Mouse (Mus musculus) heart, embryonic 11.5 days (tissue): Measurements from ENCODE around the gene Smarca4. TPM values are rescaled to one million over a fixed set of nuclear protein-coding genes. Genes with fewer than 3 reads are reported as not detected.

ENCODE experiments used
- ATAC-seq: fragments of 200-750 bp; cut with Nextera tagmentation; replicated peaks from 2 replicates; pipeline ENCODE4 v1.8.0; 2017; ENCODE audit warnings: moderate library complexity; ENCODE audit not compliant: insufficient number of reproducible peaks, low FRiP score, low TSS enrichment
- H3K27ac ChIP-seq: fragments of 300-500 bp; sonication (generic); 2 replicates; pipeline ENCODE4 v1.5.1; 2014; ENCODE audit warnings: mild to moderate bottlenecking, low read depth, low read length
- H3K27me3 ChIP-seq: fragments of 300-500 bp; sonication (generic); 2 replicates; pipeline ENCODE4 v1.6.1; 2014; ENCODE audit warnings: mild to moderate bottlenecking, low read length, mixed read lengths; ENCODE audit not compliant: control insufficient read depth, insufficient read depth
- H3K36me3 ChIP-seq: fragments of 300-500 bp; sonication (generic); 2 replicates; pipeline ENCODE4 v1.6.1; 2014; ENCODE audit warnings: mild to moderate bottlenecking, low read length, moderate library complexity, mixed read lengths; ENCODE audit not compliant: control insufficient read depth, insufficient read depth
- H3K4me1 ChIP-seq: fragments of 300-500 bp; sonication (generic); 2 replicates; pipeline ENCODE4 v1.6.1; 2014; ENCODE audit warnings: low read length; ENCODE audit not compliant: control insufficient read depth, insufficient read depth
- H3K4me2 ChIP-seq: fragments of 300-500 bp; sonication (generic); 2 replicates; pipeline ENCODE4 v1.6.1; 2014; ENCODE audit warnings: mild to moderate bottlenecking, moderate library complexity
- H3K4me3 ChIP-seq: fragments of 300-500 bp; sonication (generic); 2 replicates; pipeline ENCODE4 v1.5.1; 2014; ENCODE audit warnings: low read depth, low read length
- H3K9ac ChIP-seq: fragments of 300-500 bp; sonication (generic); 2 replicates; pipeline ENCODE4 v1.6.1; 2014; ENCODE audit warnings: mild to moderate bottlenecking, low read depth, low read length, moderate library complexity
- H3K9me3 ChIP-seq: fragments of 300-500 bp; sonication (generic); replicated peaks from 2 replicates; pipeline ENCODE4 v1.6.1; 2016; ENCODE audit warnings: low read length; ENCODE audit not compliant: control insufficient read depth
- WGBS: fragments of 180-500 bp; shearing (Covaris S2); extraction: QIAGEN DNeasy Blood & Tissue Kit; methylation state at CpG from one replicate; pipeline ENCODE4 v1.1.7; 2014; ENCODE audit not compliant: insufficient replicate concordance; 5-methylcytosine and 5-hydroxymethylcytosine counted together
- polyA plus RNA-seq: library from polyadenylated mRNA; unstranded; fragments of >200 nt; fragmentation: Nextera tagmentation; extraction: Ambion mirVana; gene quantifications from 2 replicates; pipeline ENCODE4 v1.2.1, GENCODE M21; 2014

Gene Smarca4
- polyA plus RNA-seq, 1 experiment from 2014 or later, result 77.4 TPM

GRCm38 (mm10) chr9:21706085-21706484, 90.1 kb downstream of the Smarca4 start:
- no peak overlapping the region for H3K4me3 ChIP-seq

DNA sequence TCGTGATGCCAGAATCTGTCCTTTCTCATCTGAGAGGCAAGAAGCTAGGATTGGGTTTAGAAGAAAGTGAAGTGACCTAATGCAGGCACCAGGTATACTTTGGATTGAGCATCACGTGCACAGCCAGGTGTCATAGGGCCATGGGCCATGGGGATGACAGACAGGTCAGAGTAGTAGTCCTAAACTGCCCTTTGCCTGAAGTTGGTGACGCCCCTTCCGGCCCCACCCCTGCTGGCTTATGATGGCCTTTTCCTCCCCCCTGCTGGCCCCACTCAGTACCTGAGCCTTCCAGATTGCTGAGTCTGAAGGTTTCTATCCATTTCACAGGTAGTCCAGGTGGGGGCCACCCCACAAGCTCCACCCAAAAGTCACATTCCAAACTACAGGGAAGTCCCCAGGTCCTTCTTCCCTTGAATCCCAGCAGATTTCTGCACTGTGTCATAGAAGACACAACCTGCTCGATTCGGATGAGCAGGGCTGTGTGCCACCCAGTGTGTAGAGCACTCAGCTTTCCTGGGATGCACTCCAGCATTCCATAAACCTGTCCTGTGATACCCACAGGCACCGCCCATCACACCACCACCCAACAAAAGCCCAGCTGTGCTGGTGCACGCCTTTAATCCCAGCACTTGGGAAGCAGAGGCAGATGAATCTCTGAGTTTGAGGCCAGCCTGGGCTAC, 90.8 kb downstream of the Smarca4 start:
- no peak for ATAC-seq
- no peak overlapping the region for H3K27ac ChIP-seq
- H3K27me3 ChIP-seq, result no peaks in the 10 kb centered on the region
- H3K9me3 ChIP-seq, result no peaks in the 10 kb centered on the region
- H3K4me1 ChIP-seq, result no peaks in the 10 kb centered on the region
- H3K36me3 ChIP-seq, result peaks cover 38% of the 10 kb centered on the region
- H3K4me2 ChIP-seq, result no peak overlapping the region
- 89% methylated on average over 8 of the region's 8 CpGs for WGBS
- no peak overlapping the region for H3K9ac ChIP-seq
- H3K4me3 ChIP-seq, result no peak overlapping the region

More at GRCm38 (mm10) chr9:21706085-21706484, 90.1 kb downstream of the Smarca4 start:
- Histone ChIP-seq H3K27me3 (no peaks in the 10 kb centered on the region), H3K36me3 (peaks cover 44% of the 10 kb centered on the region), H3K4me2 (no peak overlapping the region), H3K4me1 (no peaks in the 10 kb centered on the region), H3K27ac (no peak overlapping the region), H3K9me3 (no peaks in the 10 kb centered on the region), H3K9ac (no peak overlapping the region)
- WGBS, result 81% methylated on average over 4 of the region's 4 CpGs
- ATAC-seq, result no peak

- H3K4me1 ChIP-seq, result no peaks in the 10 kb centered on the region
- no peak for ATAC-seq
- H3K9me3 ChIP-seq, result no peaks in the 10 kb centered on the region
- 92% methylated on average over 3 of the region's 3 CpGs for WGBS
- no peak overlapping the region for H3K27ac ChIP-seq
- H3K36me3 ChIP-seq, result peaks cover 19% of the 10 kb centered on the region
- H3K4me2 ChIP-seq, result no peak overlapping the region
- no peak overlapping the region for H3K4me3 ChIP-seq
- no peak overlapping the region for H3K9ac ChIP-seq
- H3K27me3 ChIP-seq, result no peaks in the 10 kb centered on the region
Measured at GRCm38 (mm10) chr9:21709340-21709739, 93.4 kb downstream of the Smarca4 start.

- Histone ChIP-seq H3K4me1 (peaks cover 6% of the 10 kb centered on the region), H3K4me2 (no peak overlapping the region), H3K9me3 (no peaks in the 10 kb centered on the region), H3K9ac (peak overlapping the region; percentile 43; the same call in 1 of the 2 replicates), H3K27ac (peak overlapping the region; percentile 66; the same call in 1 of the 2 replicates), H3K27me3 (no peaks in the 10 kb centered on the region), H3K36me3 (no peaks in the 10 kb centered on the region), H3K4me3 (no peak overlapping the region)
- 35% methylated on average over 4 of the region's 4 CpGs for whole genome bisulfite sequencing
- peak; percentile 84 for ATAC-seq
Measured at GRCm38 (mm10) chr9:21715298-21715697, 99.3 kb downstream of the Smarca4 start.

- 75% methylated on average over 2 of the region's 2 CpGs for WGBS
- Histone ChIP-seq H3K4me3 (no peak overlapping the region), H3K4me1 (peaks cover 11% of the 10 kb centered on the region), H3K9me3 (no peaks in the 10 kb centered on the region), H3K9ac (no peak overlapping the region), H3K4me2 (no peak overlapping the region), H3K27me3 (no peaks in the 10 kb centered on the region), H3K36me3 (no peaks in the 10 kb centered on the region), H3K27ac (no peak overlapping the region)
- ATAC-seq, result no peak
Measured at GRCm38 (mm10) chr9:21717015-21717414, 101.0 kb downstream of the Smarca4 start.

DNA sequence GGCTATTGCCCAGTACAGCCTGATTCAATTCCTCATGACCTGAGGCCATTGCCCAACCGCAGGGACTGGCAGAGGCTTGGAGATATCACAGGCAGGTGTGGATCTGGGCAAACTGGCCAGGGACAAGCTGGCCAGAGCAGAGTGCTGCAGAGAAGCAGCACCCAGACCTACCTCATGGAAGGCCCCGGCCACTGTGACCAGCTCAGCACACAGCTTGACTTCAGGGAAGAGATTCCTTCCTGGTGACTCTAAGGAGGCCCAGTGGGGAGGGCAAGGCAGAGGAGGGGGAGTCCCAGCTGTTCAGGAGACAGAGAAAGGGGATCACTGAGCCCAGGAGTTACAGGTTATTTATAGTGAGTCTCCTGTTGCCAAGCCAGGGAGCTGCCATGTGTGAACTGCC, 105.1 kb downstream of the Smarca4 start:
- Histone ChIP-seq H3K4me1 (peaks cover 19% of the 10 kb centered on the region), H3K9me3 (no peaks in the 10 kb centered on the region), H3K9ac (no peak overlapping the region), H3K4me3 (no peak overlapping the region), H3K27me3 (no peaks in the 10 kb centered on the region), H3K27ac (no peak overlapping the region), H3K4me2 (no peak overlapping the region), H3K36me3 (no peaks in the 10 kb centered on the region)
- no peak for ATAC-seq
- 71% methylated on average over 2 of the region's 2 CpGs for WGBS

DNA sequence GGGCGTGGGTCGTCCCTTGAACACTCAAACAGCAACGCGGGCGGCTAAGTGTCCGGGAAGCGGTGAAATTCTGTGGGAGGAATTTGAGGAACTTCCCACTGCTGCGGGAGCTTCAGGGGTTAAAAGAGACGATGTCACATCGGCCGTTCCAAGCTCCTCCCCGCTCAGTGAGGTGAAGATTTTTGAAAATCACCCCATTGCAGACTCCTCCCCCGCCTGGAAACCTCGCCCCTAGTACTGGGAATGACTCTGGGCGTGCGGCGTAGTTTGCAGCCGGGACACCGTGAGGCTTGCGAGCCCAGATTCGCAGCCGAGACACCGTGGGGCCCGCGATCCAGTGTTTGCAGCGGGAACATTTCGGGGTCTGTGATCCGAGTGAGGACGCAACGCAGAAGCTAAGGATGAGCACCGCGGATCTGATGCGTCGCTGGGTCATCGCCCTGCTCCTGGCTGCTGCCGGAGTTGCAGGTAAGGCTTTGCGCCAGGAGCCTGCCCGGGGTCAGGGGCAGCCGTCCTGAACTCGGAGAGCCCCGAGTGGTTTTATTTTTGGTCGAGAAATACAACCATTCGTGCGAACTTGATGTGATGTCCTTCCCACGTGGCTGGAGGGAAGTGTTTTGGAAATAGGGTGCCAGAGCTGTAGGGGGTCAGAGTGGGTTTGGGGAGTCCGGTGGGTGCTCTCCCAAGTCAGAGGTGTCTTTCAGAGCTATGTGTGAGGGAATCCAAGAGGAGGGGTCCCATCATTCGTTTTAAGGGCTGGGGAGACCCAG, 107.6 kb downstream of the Smarca4 start, which contains the start of gene Ldlr:
Gene Ldlr, plus strand, starts transcription at position 107 of the 770 bp plus-strand sequence.
- no peaks in the 10 kb centered on the region for H3K9me3 ChIP-seq
- peak within 1 kb of the TSS; percentile 78 for H3K4me2 ChIP-seq
- whole genome bisulfite sequencing, result under 1% methylated on average over 47 of the region's 47 CpGs
- H3K4me3 ChIP-seq, result peak within 1 kb of the TSS; percentile 84
- H3K36me3 ChIP-seq, result 0 out of 2 replicates have a peak, but pooled peaks cover 2% of the 10 kb centered on the region
- ATAC-seq, result peak; percentile 87
- peaks cover 28% of the 10 kb centered on the region for H3K4me1 ChIP-seq
- no peaks in the 10 kb centered on the region for H3K27me3 ChIP-seq
- H3K9ac ChIP-seq, result peak within 1 kb of the TSS; percentile 85
- peak within 1 kb of the TSS; percentile 97 for H3K27ac ChIP-seq

GRCm38 (mm10) chr9:21724147-21724536, 108.2 kb downstream of the Smarca4 start:
- Histone ChIP-seq H3K27ac (peak overlapping the region; percentile 97), H3K36me3 (0 out of 2 replicates have a peak, but pooled peaks cover 2% of the 10 kb centered on the region), H3K9me3 (no peaks in the 10 kb centered on the region), H3K27me3 (no peaks in the 10 kb centered on the region), H3K4me2 (peak overlapping the region; percentile 78), H3K4me3 (peak overlapping the region; percentile 84), H3K4me1 (peaks cover 33% of the 10 kb centered on the region), H3K9ac (peak overlapping the region; percentile 85)
- WGBS, result 0% methylated on average over 18 of the region's 18 CpGs
- ATAC-seq, result peak; percentile 91
